Mouse (Mus musculus) frontal cortex, postnatal 14 days (tissue): ENCODE results near the gene Slc7a8.
A peak's percentile ranks its signal among the peaks of the same experiment; 100 is the strongest.

Experiments
- DNase-seq, 2 experiments: peaks; one replicate each; pipeline ENCODE4 v3.0.0; 2022; ENCODE audit warnings: low spot score in 2 of 2

The Slc7a8 gene

GRCm38 (mm10) chr14:54737634-54738033, 44.1 kb downstream of the Slc7a8 start:
- DNase-seq, result no peak

DNA sequence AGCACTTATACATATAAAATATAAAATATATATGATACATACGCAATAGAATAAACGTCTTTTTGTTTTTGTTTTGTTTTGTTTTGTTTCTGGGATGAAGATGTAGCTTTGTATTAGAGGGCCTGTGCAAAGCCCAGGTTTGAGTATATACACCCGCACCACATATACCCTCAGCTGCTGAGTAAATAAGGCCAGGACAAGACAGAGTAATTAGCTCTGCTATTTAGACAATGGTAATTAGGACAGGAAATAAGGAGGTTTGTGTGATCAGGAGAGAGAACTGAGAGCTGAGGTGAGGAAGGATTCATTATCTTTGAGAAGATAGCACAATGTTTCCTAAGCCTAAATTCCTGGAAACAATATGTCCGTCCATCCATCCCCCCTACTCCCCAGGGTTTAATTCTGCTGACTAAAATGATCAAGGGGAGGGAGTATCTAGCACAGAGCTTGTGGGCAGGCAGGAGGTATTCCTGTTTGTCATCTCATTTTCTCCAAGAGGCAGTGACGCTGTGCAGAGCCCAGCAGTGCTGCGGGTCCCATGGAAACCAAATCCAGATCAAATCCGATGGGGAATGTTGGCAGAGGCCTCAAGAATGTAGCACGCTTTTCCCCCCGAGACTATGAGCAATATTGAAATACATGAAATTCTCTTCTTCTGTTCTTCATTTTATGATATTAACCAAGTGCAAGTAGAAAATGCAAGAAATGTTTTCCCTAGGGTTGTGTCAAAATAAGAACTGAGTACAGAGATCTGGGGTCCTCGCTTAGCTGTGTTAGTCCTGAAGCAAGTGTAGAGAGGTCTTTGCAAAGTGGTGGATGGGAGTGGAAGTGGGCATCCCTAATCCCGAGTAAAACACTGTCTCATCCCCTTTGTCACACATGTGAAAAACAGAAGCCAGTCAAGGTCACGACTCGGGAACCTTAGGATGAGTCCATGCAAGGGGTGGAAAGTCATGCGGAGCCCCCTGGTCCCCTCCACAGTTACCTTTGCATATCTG, 44.9 kb downstream of the Slc7a8 start:
- DNase-seq, result peak in 1 of 2 experiments; percentile 46

DNA sequence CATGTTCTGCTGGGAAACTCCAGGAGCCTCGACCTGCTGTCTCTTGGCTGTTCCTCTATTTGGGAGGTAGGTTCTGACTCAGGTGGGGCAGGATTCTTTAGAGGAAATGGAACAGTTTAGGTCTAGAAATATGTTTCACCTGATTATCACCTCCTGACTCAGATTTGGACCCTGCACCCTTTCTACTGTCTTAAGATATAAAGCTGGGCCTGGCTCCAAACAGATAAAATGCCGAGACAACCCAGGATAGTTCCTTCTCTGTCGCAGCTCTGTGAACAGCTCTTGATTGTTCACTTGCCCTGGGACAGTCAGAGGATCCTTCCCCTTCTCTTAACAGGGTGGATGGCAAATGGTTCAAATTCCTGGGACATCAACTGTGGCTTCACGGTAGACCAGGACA, 46.5 kb downstream of the Slc7a8 start:
- no peak for DNase-seq

- no peak for DNase-seq
These were observed 47.7 kb downstream of the Slc7a8 start for GRCm38 (mm10) chr14:54734004-54734403.

- DNase-seq, result no peak
These were observed 49.5 kb downstream of the Slc7a8 start for GRCm38 (mm10) chr14:54732206-54732605.

- DNase-seq, result no peak
These were observed 51.4 kb downstream of the Slc7a8 start for GRCm38 (mm10) chr14:54730305-54730704.

GRCm38 (mm10) chr14:54728823-54729653, 52.7 kb downstream of the Slc7a8 start:
- no peak for DNase-seq

- no peak for DNase-seq
These were observed 54.2 kb downstream of the Slc7a8 start for GRCm38 (mm10) chr14:54727565-54727964.

- DNase-seq, result no peak
These were observed 57.7 kb downstream of the Slc7a8 start for GRCm38 (mm10) chr14:54724049-54724448.

DNA sequence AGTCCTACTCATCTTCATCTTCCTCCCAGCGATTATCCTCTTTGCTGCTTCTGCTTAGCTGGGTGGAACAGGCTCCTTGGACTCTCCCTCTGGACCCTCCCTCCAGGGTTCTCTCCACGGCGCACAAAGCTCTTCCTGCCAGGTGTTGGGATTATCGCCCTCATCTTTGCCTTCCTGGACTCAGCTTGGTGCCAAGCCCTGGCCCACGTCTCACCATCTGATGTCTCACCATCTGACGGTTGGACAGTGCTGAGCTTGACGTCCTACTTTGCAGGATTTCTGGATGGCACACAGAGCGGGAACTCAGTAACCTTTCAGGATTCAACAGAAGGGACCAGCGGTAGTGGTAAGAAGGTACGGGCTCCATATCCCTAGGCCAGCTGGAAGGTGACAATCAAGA, 60.0 kb downstream of the Slc7a8 start:
- no peak for DNase-seq

DNA sequence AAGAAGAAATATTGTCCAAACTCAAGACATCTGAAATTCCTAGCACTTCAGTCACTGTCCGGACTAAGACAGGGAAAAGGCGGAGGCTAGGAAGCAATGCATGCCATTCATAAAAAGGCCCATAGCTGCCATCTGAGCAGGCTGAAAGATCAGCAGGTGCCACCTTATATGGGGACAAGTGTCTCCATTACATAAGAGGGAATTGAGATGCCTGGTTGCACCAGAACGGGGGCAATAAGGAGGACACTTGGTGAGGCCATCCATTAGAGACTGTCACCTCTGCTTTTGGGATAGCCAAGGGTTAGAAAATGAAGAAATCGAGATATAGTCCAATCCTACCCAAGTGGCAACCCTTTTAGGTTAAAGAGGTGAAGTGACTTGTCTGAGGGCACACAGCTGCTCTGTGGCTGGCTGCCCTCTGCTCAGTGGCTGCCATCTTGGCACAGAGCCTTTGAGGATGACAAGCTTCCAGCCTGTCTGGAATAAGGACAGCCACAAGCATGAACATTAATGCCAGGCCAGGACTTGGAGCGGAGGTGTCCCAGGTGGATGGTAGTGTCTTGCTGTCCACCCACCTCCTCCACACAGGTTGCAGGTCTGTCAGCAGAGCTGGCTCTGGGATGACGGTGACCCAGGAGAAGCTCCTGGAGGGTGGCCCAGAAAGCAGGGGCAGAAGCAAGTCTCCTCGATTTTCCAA, 60.9 kb downstream of the Slc7a8 start:
- no peak for DNase-seq

DNA sequence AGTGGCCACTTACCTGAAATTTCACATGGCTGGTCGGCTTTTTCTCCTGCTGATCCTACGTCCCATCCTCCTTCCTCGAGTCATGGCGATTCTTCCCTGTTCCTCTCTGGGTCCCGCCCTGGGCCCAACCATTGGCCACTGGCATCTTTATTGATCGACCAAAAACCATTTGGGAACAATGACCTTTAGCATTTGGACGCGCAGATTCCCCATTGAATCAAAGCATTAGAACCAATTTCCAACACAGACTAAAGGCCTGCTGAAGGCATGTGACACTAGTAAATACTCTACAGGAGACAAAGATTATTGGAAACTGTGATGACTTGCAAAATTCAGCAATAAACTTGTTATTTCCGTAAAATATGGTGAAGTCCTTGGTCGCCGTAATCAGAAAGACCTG, 61.7 kb downstream of the Slc7a8 start:
- no peak for DNase-seq

GRCm38 (mm10) chr14:54715402-54715801, 66.3 kb downstream of the Slc7a8 start:
- DNase-seq, result no peak

DNA sequence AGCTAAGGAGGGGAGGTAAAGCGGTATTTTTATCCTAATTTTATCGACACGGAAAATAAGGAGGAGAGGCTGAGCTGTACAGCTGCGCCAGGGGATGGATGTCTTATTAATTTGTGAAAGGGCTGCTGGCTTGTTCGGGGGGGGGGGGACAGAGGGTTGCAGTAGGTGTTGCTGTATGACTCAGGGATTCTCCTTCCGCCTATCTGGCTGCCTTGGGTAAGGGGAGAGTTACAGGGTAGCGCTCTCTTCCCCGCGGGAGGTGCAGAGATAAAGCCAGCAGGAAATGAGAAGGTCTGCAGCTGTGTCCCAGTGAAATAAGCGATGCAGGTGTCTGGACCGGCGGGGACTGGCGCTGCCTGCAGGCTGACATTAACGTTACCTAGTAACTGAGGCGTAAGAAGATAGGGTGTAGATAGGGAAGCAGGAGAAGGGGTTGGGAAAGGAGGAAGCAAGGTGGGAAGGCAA, 67.1 kb downstream of the Slc7a8 start:
- peak in 1 of 2 experiments; percentile 29 for DNase-seq

- DNase-seq, result peak; percentile 52 to 82
These were observed 67.6 kb downstream of the Slc7a8 start for GRCm38 (mm10) chr14:54714121-54714520.

GRCm38 (mm10) chr14:54712861-54713260, 68.9 kb downstream of the Slc7a8 start:
- DNase-seq, result no peak

DNA sequence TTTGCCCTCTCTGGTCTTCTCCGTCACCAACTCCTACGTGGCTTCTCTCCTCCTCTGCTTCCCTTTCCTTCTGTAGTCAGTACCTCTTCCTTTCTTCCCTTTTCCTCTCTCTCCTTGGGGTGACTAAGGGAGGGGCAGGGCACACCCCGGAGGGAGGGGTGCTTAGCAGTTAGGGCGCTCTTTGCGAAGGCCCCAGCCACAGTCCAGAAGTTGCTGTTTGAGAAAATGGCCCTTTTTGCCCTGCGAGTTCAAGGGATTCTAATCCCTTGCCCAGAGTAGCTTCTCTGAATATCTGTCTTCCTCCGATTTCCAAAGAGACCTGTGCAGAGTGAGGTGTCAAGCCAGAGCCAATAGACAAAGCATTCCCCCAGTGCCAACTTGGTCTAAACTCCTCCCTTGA, 69.7 kb downstream of the Slc7a8 start, which contains the start of gene Cebpe:
Gene Cebpe, minus strand, starts transcription at position 101 of the 400 bp plus-strand sequence.
- DNase-seq, result no peak

- DNase-seq, result no peak
These were observed 72.7 kb downstream of the Slc7a8 start for GRCm38 (mm10) chr14:54709054-54709453.

GRCm38 (mm10) chr14:54706589-54707320, 75.0 kb downstream of the Slc7a8 start:
- no peak for DNase-seq

DNA sequence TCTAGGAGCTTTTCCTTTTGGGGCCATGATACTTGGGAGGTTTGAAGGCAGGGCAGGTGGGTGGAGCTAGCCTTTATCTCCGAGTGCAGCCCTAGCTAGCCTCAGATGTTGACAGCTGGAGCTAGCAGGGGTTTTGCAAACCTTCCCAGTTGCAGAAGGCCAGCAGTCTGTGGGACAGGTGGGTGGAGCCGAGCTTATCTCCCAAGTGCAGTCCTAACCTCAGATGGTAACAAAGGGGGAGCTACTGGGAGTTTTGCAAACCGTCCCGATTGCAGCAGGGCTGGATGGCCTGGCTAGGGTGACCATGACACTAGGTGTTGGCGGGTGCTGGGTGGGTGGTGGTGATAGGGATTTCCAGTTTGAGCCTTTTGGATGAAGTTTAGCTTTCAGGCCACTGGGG, 75.9 kb downstream of the Slc7a8 start:
- no peak for DNase-seq

GRCm38 (mm10) chr14:54703207-54703606, 78.5 kb downstream of the Slc7a8 start:
- DNase-seq, result no peak
